Mouse (Mus musculus) forebrain, embryonic 15.5 days (tissue): ENCODE data around the gene Sccpdh. TPM values are rescaled to one million over a fixed set of nuclear protein-coding genes. Genes with fewer than 3 reads are reported as not detected.
A peak's percentile ranks its signal among the peaks of the same experiment; 100 is the strongest.

Experiments
- ATAC-seq: fragments of 200-750 bp; cut with Nextera tagmentation; replicated peaks from 2 replicates; pipeline ENCODE4 v1.8.0; 2017; ENCODE audit warnings: mild to moderate bottlenecking, moderate TSS enrichment, moderate library complexity
- H3K27ac ChIP-seq: fragments of 300-500 bp; sonication (generic); replicated peaks from 2 replicates; pipeline ENCODE4 v1.5.1; 2015; ENCODE audit warnings: mild to moderate bottlenecking, inconsistent platforms
- H3K27me3 ChIP-seq: fragments of 300-500 bp; sonication (generic); 2 replicates; pipeline ENCODE4 v1.6.1; 2015; ENCODE audit warnings: inconsistent platforms
- H3K36me3 ChIP-seq: fragments of 300-500 bp; sonication (generic); 2 replicates; pipeline ENCODE4 v1.6.1; 2015; ENCODE audit warnings: mild to moderate bottlenecking, inconsistent platforms
- H3K4me1 ChIP-seq: fragments of 300-500 bp; sonication (generic); 2 replicates; pipeline ENCODE4 v1.6.1; 2015; ENCODE audit warnings: inconsistent platforms
- H3K4me2 ChIP-seq: fragments of 300-500 bp; sonication (generic); replicated peaks from 2 replicates; pipeline ENCODE4 v1.6.1; 2015; ENCODE audit warnings: mild to moderate bottlenecking, inconsistent platforms
- H3K4me3 ChIP-seq: fragments of 300-500 bp; sonication (generic); 2 replicates; pipeline ENCODE4 v1.5.1; 2015; ENCODE audit warnings: mild to moderate bottlenecking, inconsistent platforms
- H3K9ac ChIP-seq: fragments of 300-500 bp; sonication (generic); replicated peaks from 2 replicates; pipeline ENCODE4 v1.6.1; 2015; ENCODE audit warnings: mild to moderate bottlenecking, inconsistent platforms
- H3K9me3 ChIP-seq: fragments of 300-500 bp; sonication (generic); 2 replicates; pipeline ENCODE4 v1.6.1; 2016; ENCODE audit warnings: inconsistent platforms
- WGBS: fragments of 180-500 bp; shearing (Covaris S2); methylation state at CpG from one replicate; pipeline ENCODE4 v1.1.7; 2015; ENCODE audit warnings: mixed read lengths; 5-methylcytosine and 5-hydroxymethylcytosine counted together
- polyA plus RNA-seq: library from polyadenylated mRNA; unstranded; fragments of >200 nt; fragmentation: Nextera tagmentation; extraction: Ambion mirVana; gene quantifications from 2 replicates; pipeline ENCODE4 v1.2.1, GENCODE M21; 2015

Sccpdh gene
- polyA plus RNA-seq = 101 and 116 TPM in 2 replicates

- Histone ChIP-seq H3K9me3 (no peaks in the 10 kb centered on the region), H3K4me2 (peak within 1 kb of the TSS; percentile 59), H3K27me3 (no peaks in the 10 kb centered on the region), H3K27ac (peak within 1 kb of the TSS; percentile 77), H3K9ac (peak within 1 kb of the TSS; percentile 71), H3K4me3 (peak within 1 kb of the TSS; percentile 88), H3K4me1 (peaks cover 13% of the 10 kb centered on the region), H3K36me3 (no peaks in the 10 kb centered on the region; the same call in 1 of the 2 replicates)
- under 1% methylated on average over 79 of the region's 84 CpGs for WGBS
- ATAC-seq = peak; percentile 98
Measured at GRCm38 (mm10) chr1:179668013-179668805, at the start of gene Sccpdh. Gene Sccpdh (plus strand): TSS chr1:179668210.

GRCm38 (mm10) chr1:179622665-179623064 lies 45.3 kb upstream of the Sccpdh start:
- Histone ChIP-seq H3K27ac (no peak overlapping the region), H3K4me3 (no peak overlapping the region), H3K4me1 (no peaks in the 10 kb centered on the region), H3K9me3 (no peaks in the 10 kb centered on the region), H3K4me2 (no peak overlapping the region), H3K27me3 (no peaks in the 10 kb centered on the region), H3K9ac (no peak overlapping the region), H3K36me3 (peaks cover 10% of the 10 kb centered on the region; the same call in 1 of the 2 replicates)
- ATAC-seq = no peak
- WGBS = 91% methylated on average over 12 of the region's 12 CpGs

GRCm38 (mm10) chr1:179623657-179624056 lies 44.4 kb upstream of the Sccpdh start:
- H3K27me3 ChIP-seq = no peaks in the 10 kb centered on the region
- H3K4me2 ChIP-seq = no peak overlapping the region
- H3K9ac ChIP-seq = no peak overlapping the region
- no peaks in the 10 kb centered on the region for H3K9me3 ChIP-seq
- H3K36me3 ChIP-seq = peaks cover 10% of the 10 kb centered on the region; the same call in 1 of the 2 replicates
- H3K4me3 ChIP-seq = no peak overlapping the region
- WGBS = 63% methylated on average over 4 of the region's 4 CpGs
- H3K4me1 ChIP-seq = no peaks in the 10 kb centered on the region
- no peak for ATAC-seq
- H3K27ac ChIP-seq = no peak overlapping the region

GRCm38 (mm10) chr1:179624354-179624753 lies 43.7 kb upstream of the Sccpdh start:
- ATAC-seq = no peak
- WGBS = 73% methylated on average over 4 of the region's 4 CpGs
- peaks cover 10% of the 10 kb centered on the region; the same call in 1 of the 2 replicates for H3K36me3 ChIP-seq

GRCm38 (mm10) chr1:179627855-179628254 lies 40.2 kb upstream of the Sccpdh start:
- Histone ChIP-seq H3K4me1 (no peaks in the 10 kb centered on the region), H3K9me3 (no peaks in the 10 kb centered on the region), H3K4me2 (no peak overlapping the region), H3K27me3 (no peaks in the 10 kb centered on the region), H3K4me3 (no peak overlapping the region), H3K36me3 (peaks cover 10% of the 10 kb centered on the region; the same call in 1 of the 2 replicates), H3K27ac (no peak overlapping the region), H3K9ac (no peak overlapping the region)
- 87% methylated on average over 4 of the region's 4 CpGs for WGBS
- ATAC-seq = no peak

More at GRCm38 (mm10) chr1:179624354-179624753, 43.7 kb upstream of the Sccpdh start:
- Histone ChIP-seq H3K9ac (no peak overlapping the region), H3K4me2 (no peak overlapping the region), H3K4me1 (no peaks in the 10 kb centered on the region), H3K27ac (no peak overlapping the region), H3K27me3 (no peaks in the 10 kb centered on the region), H3K4me3 (no peak overlapping the region), H3K9me3 (no peaks in the 10 kb centered on the region)

- Histone ChIP-seq H3K36me3 (peaks cover 10% of the 10 kb centered on the region; the same call in 1 of the 2 replicates), H3K9ac (no peak overlapping the region), H3K27ac (no peak overlapping the region), H3K27me3 (no peaks in the 10 kb centered on the region), H3K4me1 (no peaks in the 10 kb centered on the region), H3K4me2 (no peak overlapping the region), H3K9me3 (no peaks in the 10 kb centered on the region), H3K4me3 (no peak overlapping the region)
- ATAC-seq = no peak
- 67% methylated on average over 8 of the region's 8 CpGs for WGBS
Measured at GRCm38 (mm10) chr1:179628438-179629106, 39.4 kb upstream of the Sccpdh start.

- Histone ChIP-seq H3K36me3 (peaks cover 10% of the 10 kb centered on the region; the same call in 1 of the 2 replicates), H3K9ac (no peak overlapping the region), H3K4me1 (no peaks in the 10 kb centered on the region), H3K4me2 (no peak overlapping the region), H3K4me3 (no peak overlapping the region), H3K27me3 (no peaks in the 10 kb centered on the region), H3K27ac (no peak overlapping the region), H3K9me3 (no peaks in the 10 kb centered on the region)
- WGBS = 72% methylated on average over 5 of the region's 5 CpGs
- no peak for ATAC-seq
Measured at GRCm38 (mm10) chr1:179629276-179629675, 38.7 kb upstream of the Sccpdh start.

GRCm38 (mm10) chr1:179632746-179633413 lies 35.1 kb upstream of the Sccpdh start:
- WGBS = 80% methylated on average over 11 of the region's 11 CpGs
- Histone ChIP-seq H3K27me3 (no peaks in the 10 kb centered on the region), H3K4me2 (no peak overlapping the region), H3K9me3 (no peaks in the 10 kb centered on the region), H3K4me1 (no peaks in the 10 kb centered on the region), H3K4me3 (no peak overlapping the region), H3K27ac (no peak overlapping the region), H3K36me3 (no peaks in the 10 kb centered on the region), H3K9ac (no peak overlapping the region)
- ATAC-seq = no peak

GRCm38 (mm10) chr1:179633414-179633752 lies 34.6 kb upstream of the Sccpdh start:
- 31% methylated on average over 1 of the region's 1 CpGs for WGBS
- no peak overlapping the region for H3K4me2 ChIP-seq
- H3K4me1 ChIP-seq = no peaks in the 10 kb centered on the region
- H3K9me3 ChIP-seq = no peaks in the 10 kb centered on the region
- H3K4me3 ChIP-seq = no peak overlapping the region
- H3K36me3 ChIP-seq = no peaks in the 10 kb centered on the region
- no peaks in the 10 kb centered on the region for H3K27me3 ChIP-seq
- no peak overlapping the region for H3K27ac ChIP-seq
- no peak overlapping the region for H3K9ac ChIP-seq
- no peak for ATAC-seq

GRCm38 (mm10) chr1:179634159-179634558 lies 33.9 kb upstream of the Sccpdh start:
- H3K4me1 ChIP-seq = no peaks in the 10 kb centered on the region
- H3K4me2 ChIP-seq = no peak overlapping the region
- H3K27ac ChIP-seq = no peak overlapping the region
- 86% methylated on average over 3 of the region's 3 CpGs for WGBS
- no peaks in the 10 kb centered on the region for H3K36me3 ChIP-seq
- no peak overlapping the region for H3K4me3 ChIP-seq
- no peaks in the 10 kb centered on the region for H3K27me3 ChIP-seq
- ATAC-seq = no peak
- H3K9ac ChIP-seq = no peak overlapping the region
- no peaks in the 10 kb centered on the region for H3K9me3 ChIP-seq

- no peak overlapping the region for H3K9ac ChIP-seq
- no peak overlapping the region for H3K4me2 ChIP-seq
- H3K27ac ChIP-seq = no peak overlapping the region
- H3K4me1 ChIP-seq = peaks cover 4% of the 10 kb centered on the region; the same call in 1 of the 2 replicates
- no peak for ATAC-seq
- H3K27me3 ChIP-seq = no peaks in the 10 kb centered on the region
- no peaks in the 10 kb centered on the region for H3K36me3 ChIP-seq
- 85% methylated on average over 4 of the region's 4 CpGs for WGBS
- H3K9me3 ChIP-seq = no peaks in the 10 kb centered on the region
- no peak overlapping the region for H3K4me3 ChIP-seq
Measured at GRCm38 (mm10) chr1:179642726-179643125, 25.3 kb upstream of the Sccpdh start.

GRCm38 (mm10) chr1:179644151-179644550 lies 23.9 kb upstream of the Sccpdh start:
- Histone ChIP-seq H3K4me3 (no peak overlapping the region), H3K4me1 (peaks cover 4% of the 10 kb centered on the region; the same call in 1 of the 2 replicates), H3K4me2 (no peak overlapping the region), H3K27me3 (no peaks in the 10 kb centered on the region), H3K9me3 (no peaks in the 10 kb centered on the region), H3K27ac (no peak overlapping the region), H3K36me3 (no peaks in the 10 kb centered on the region), H3K9ac (no peak overlapping the region)
- WGBS = 63% methylated on average over 3 of the region's 3 CpGs
- no peak for ATAC-seq
